Comparison of ENCODE assay signal across 9 mouse cellular contexts in the genomic region with DNA sequence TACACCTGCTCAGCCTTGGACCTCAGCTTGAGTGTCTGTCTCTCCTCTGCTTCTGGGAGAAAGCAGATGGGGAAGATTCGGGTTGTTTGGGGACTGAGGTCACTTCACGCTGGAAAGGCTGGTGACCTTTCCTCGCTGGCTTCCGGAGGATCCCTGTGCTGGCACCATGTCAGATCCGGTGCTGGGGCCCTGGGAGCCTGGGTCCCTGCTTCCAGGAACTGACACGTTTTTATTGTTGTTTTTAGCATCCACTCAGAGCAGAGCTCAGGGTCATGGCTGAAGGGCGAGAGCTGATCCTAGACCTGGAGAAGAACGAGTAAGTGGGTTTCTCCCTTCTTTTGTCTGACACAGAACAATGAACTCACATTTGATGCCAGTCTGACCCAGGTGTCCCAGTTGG. TPM values are rescaled to one million over a fixed set of nuclear protein-coding genes. Genes with fewer than 3 reads are reported as not detected.
DNase-seq lines count a peak whose midpoint lies in the region; ATAC-seq and TF ChIP-seq lines count a peak whose summit lies in the region.
"Had no signal": no experiment of that assay in that cellular context is flagged by ENCODE, and none has a peak within 500 bp of the region (broad histone marks: within the 10 kb centered on the region; RNA-seq: fewer than 3 reads in every experiment).

No protein-coding gene starts in this region.

- no peak overlapping the region for H3K4me2 ChIP-seq in embryonic facial prominence, embryonic 14.5 days (ENCODE audit: low read depth, low read length)
- H3K4me2 ChIP-seq in hindbrain, postnatal 0 days (ENCODE audit: low read depth, low read length): 0 out of 2 replicates have a peak overlapping the region, but pooled peaks have one; percentile 14
- H3K4me2 ChIP-seq in liver, embryonic 13.5 days: no peak overlapping the region

- no peaks in the 10 kb centered on the region for H3K27me3 ChIP-seq in embryonic facial prominence, embryonic 14.5 days (replicated peaks; ENCODE audit: control insufficient read depth, insufficient read depth, low read length)
- no peaks in the 10 kb centered on the region for H3K27me3 ChIP-seq in hindbrain, postnatal 0 days (ENCODE audit: insufficient read depth, low read length)
- peaks cover 34% of the 10 kb centered on the region for H3K27me3 ChIP-seq in liver, embryonic 13.5 days

- peaks cover 12% of the 10 kb centered on the region for H3K36me3 ChIP-seq in embryonic facial prominence, embryonic 14.5 days (ENCODE audit: control insufficient read depth, insufficient read depth, low read length)
- no peaks in the 10 kb centered on the region for H3K36me3 ChIP-seq in hindbrain, postnatal 0 days (ENCODE audit: insufficient read depth, low read length)
- H3K36me3 ChIP-seq in liver, embryonic 13.5 days: no peaks in the 10 kb centered on the region
- H3K36me3 ChIP-seq: G1E had no signal

- DNase-seq in gastrocnemius, postnatal 14 days: peak; percentile 43
- no peak for DNase-seq in gastrocnemius, adult 8-10 months (ENCODE audit: low spot score in 2 of 2)
- DNase-seq in embryonic facial prominence, embryonic 14.5 days (ENCODE audit: low spot score): no peak
- no peak for DNase-seq in hindbrain, postnatal 0 days (ENCODE audit: low spot score)
- no peak for DNase-seq in liver, embryonic 13.5 days
- DNase-seq in frontal cortex, adult 2 months (ENCODE audit: extremely low spot score in 1 of 2, low spot score in 1 of 2): no peak
- no peak for DNase-seq in left cerebral cortex, adult 11 months (ENCODE audit: low spot score)

- ATAC-seq in embryonic facial prominence, embryonic 14.5 days (ENCODE audit: low read depth): no peak
- ATAC-seq in hindbrain, postnatal 0 days: no peak
- no peak for ATAC-seq in liver, embryonic 13.5 days (ENCODE audit: low read depth)
- ATAC-seq in inflammation-experienced regulatory T-cells, adult 6 months: no peak

- intact Hi-C loops in gastrocnemius, postnatal 14 days (cut with DNase I; ENCODE audit: low total_unique reads): no loop called here

- H3K4me1 ChIP-seq in embryonic facial prominence, embryonic 14.5 days (ENCODE audit: control insufficient read depth, insufficient read depth, low read length): peaks cover 25% of the 10 kb centered on the region
- 0 out of 2 replicates have a peak, but pooled peaks cover 7% of the 10 kb centered on the region for H3K4me1 ChIP-seq in hindbrain, postnatal 0 days (ENCODE audit: insufficient read depth, low read length)
- peaks cover 19% of the 10 kb centered on the region for H3K4me1 ChIP-seq in liver, embryonic 13.5 days (replicated peaks)

- peak overlapping the region; percentile 56 for H3K27ac ChIP-seq in embryonic facial prominence, embryonic 14.5 days (replicated peaks; ENCODE audit: low read depth, low read length)
- peak overlapping the region; percentile 55 for H3K27ac ChIP-seq in hindbrain, postnatal 0 days
- peak overlapping the region; percentile 34 for H3K27ac ChIP-seq in liver, embryonic 13.5 days

- no peak overlapping the region for H3K9ac ChIP-seq in embryonic facial prominence, embryonic 14.5 days (ENCODE audit: low read depth, low read length)
- no peak overlapping the region for H3K9ac ChIP-seq in hindbrain, postnatal 0 days (replicated peaks; ENCODE audit: low read length)
- no peak overlapping the region for H3K9ac ChIP-seq in liver, embryonic 13.5 days

- H3K9me3 ChIP-seq in embryonic facial prominence, embryonic 14.5 days (ENCODE audit: control insufficient read depth, low read length): no peaks in the 10 kb centered on the region
- no peaks in the 10 kb centered on the region for H3K9me3 ChIP-seq in hindbrain, postnatal 0 days (ENCODE audit: low read length)
- H3K9me3 ChIP-seq in liver, embryonic 13.5 days (replicated peaks): no peaks in the 10 kb centered on the region
- H3K9me3 ChIP-seq: G1E had no signal

- H3K4me3 ChIP-seq in embryonic facial prominence, embryonic 14.5 days (ENCODE audit: low read depth, low read length): no peak overlapping the region
- H3K4me3 ChIP-seq in hindbrain, postnatal 0 days (ENCODE audit: low read length): no peak overlapping the region
- no peak overlapping the region for H3K4me3 ChIP-seq in liver, embryonic 13.5 days (replicated peaks)

- TF ChIP-seq CTCF in hindbrain, postnatal 0 days (IDR thresholded peaks at IDR 0.05; ENCODE audit: low read depth): no peak

- WGBS in embryonic facial prominence, embryonic 14.5 days: 53% methylated on average over 8 of the region's 8 CpGs
- 56% methylated on average over 8 of the region's 8 CpGs for WGBS in hindbrain, postnatal 0 days
- WGBS in liver, embryonic 13.5 days (ENCODE audit: insufficient replicate concordance): 45% methylated on average over 8 of the region's 8 CpGs

RNA-seq across cellular contexts. Expression of gene Adam19, which starts 9.0 kb away (rescaled TPM):
- 10 to 100 TPM; 13.0 to 22.2 TPM for total RNA-seq in gastrocnemius, postnatal 14 days (2021)
- 1 to 10 TPM; 1.5 to 2.8 (median 2.2) TPM for total RNA-seq in gastrocnemius, adult 8-10 months (2022)
- 15.2 and 17.6 TPM in 2 replicates for polyA plus RNA-seq in embryonic facial prominence, embryonic 14.5 days (2014; fragmentation: Nextera tagmentation; extraction: Ambion mirVana)
- total RNA-seq in hindbrain, postnatal 0 days (2014; rRNA removed): 18.5 and 19.1 TPM in 2 replicates
- polyA plus RNA-seq in hindbrain, postnatal 0 days (2015; fragmentation: Nextera tagmentation; extraction: Ambion mirVana): 5.6 and 5.8 TPM in 2 replicates
- polyA plus RNA-seq in liver, embryonic 13.5 days (2015; fragmentation: Nextera tagmentation; extraction: Ambion mirVana): 1.1 and 1.6 TPM in 2 replicates
- 100 to 1,000 TPM in 2 of 3 experiments, 10 to 100 TPM in 1; 70.9 to 111 (median 101) TPM for polyA plus RNA-seq in inflammation-experienced regulatory T-cells, adult 6 months (2017; shearing (Covaris generic))
- polyA plus RNA-seq in frontal cortex, adult 2 months (2012; rRNA removed): 9.1 and 10.0 TPM in 2 replicates
- polyA plus RNA-seq: G1E had no signal

RNA-seq across cellular contexts. Expression of gene Gm12166, which starts 12.6 kb away (rescaled TPM):
- total RNA-seq in gastrocnemius, postnatal 14 days (2021): 1 to 10 TPM in 1 of 2 experiments, under 1 TPM in 1; 0.57 to 1.4 TPM
- total RNA-seq in gastrocnemius, adult 8-10 months (2022): 1 to 10 TPM in 2 of 4 experiments, under 1 TPM in 1, not detected in 1; 0.86 to 1.9 (median 1.2) TPM
- polyA plus RNA-seq in embryonic facial prominence, embryonic 14.5 days (2014; fragmentation: Nextera tagmentation; extraction: Ambion mirVana): 4.1 and 6.8 TPM in 2 replicates
- total RNA-seq in hindbrain, postnatal 0 days (2014; rRNA removed): 6.5 and 10.6 TPM in 2 replicates
- 8.2 and 8.3 TPM in 2 replicates for polyA plus RNA-seq in hindbrain, postnatal 0 days (2015; fragmentation: Nextera tagmentation; extraction: Ambion mirVana)
- polyA plus RNA-seq in liver, embryonic 13.5 days (2015; fragmentation: Nextera tagmentation; extraction: Ambion mirVana): 3.0 and 3.3 TPM in 2 replicates
- 10 to 100 TPM; 15.5 to 45.9 (median 21.9) TPM for polyA plus RNA-seq in inflammation-experienced regulatory T-cells, adult 6 months (2017; shearing (Covaris generic))
- polyA plus RNA-seq in frontal cortex, adult 2 months (2012; rRNA removed): 6.2 and 8.3 TPM in 2 replicates
